Mouse (Mus musculus) neural tube, embryonic 11.5 days (tissue): ENCODE measurements around the gene Psmd5. TPM values are rescaled to one million over a fixed set of nuclear protein-coding genes. Genes with fewer than 3 reads are reported as not detected.
A peak's percentile ranks its signal among the peaks of the same experiment; 100 is the strongest.

Source experiments
- ATAC-seq: fragments of 200-750 bp; cut with Nextera tagmentation; 2 replicates; pipeline ENCODE4 v1.8.0; 2017; ENCODE audit warnings: moderate number of reproducible peaks, mild to moderate bottlenecking, moderate TSS enrichment, moderate library complexity; ENCODE audit not compliant: insufficient read depth, low FRiP score, low TSS enrichment
- DNase-seq: peaks from one replicate; pipeline ENCODE4 v3.0.0-alpha.2; 2015; ENCODE audit warnings: low spot score
- H3K27ac ChIP-seq: fragments of 300-500 bp; sonication (generic); 2 replicates; pipeline ENCODE4 v1.5.1; 2014; ENCODE audit warnings: low read depth, mild to moderate bottlenecking, low read length
- H3K27me3 ChIP-seq: fragments of 300-500 bp; sonication (generic); 2 replicates; pipeline ENCODE4 v1.6.1; 2014; ENCODE audit warnings: mild to moderate bottlenecking, low read length, mixed read lengths; ENCODE audit not compliant: control insufficient read depth, insufficient read depth
- H3K36me3 ChIP-seq: fragments of 300-500 bp; sonication (generic); 2 replicates; pipeline ENCODE4 v1.6.1; 2014; ENCODE audit warnings: mild to moderate bottlenecking, low read length, moderate library complexity, mixed read lengths; ENCODE audit not compliant: control insufficient read depth, insufficient read depth
- H3K4me1 ChIP-seq: fragments of 300-500 bp; sonication (generic); 2 replicates; pipeline ENCODE4 v1.6.1; 2014; ENCODE audit warnings: low read length, mixed read lengths; ENCODE audit not compliant: control insufficient read depth, insufficient read depth
- H3K4me2 ChIP-seq: fragments of 300-500 bp; sonication (generic); 2 replicates; pipeline ENCODE4 v1.6.1; 2014; ENCODE audit warnings: low read depth, mild to moderate bottlenecking, moderate library complexity
- H3K4me3 ChIP-seq: fragments of 300-500 bp; sonication (generic); 2 replicates; pipeline ENCODE4 v1.5.1; 2014; ENCODE audit warnings: low read depth, low read length
- H3K9ac ChIP-seq: fragments of 300-500 bp; sonication (generic); 2 replicates; pipeline ENCODE4 v1.6.1; 2014; ENCODE audit warnings: mild to moderate bottlenecking, low read length
- H3K9me3 ChIP-seq: fragments of 300-500 bp; sonication (generic); 2 replicates; pipeline ENCODE4 v1.6.1; 2016; ENCODE audit warnings: low read length; ENCODE audit not compliant: control insufficient read depth
- WGBS: fragments of 180-500 bp; shearing (Covaris S2); extraction: QIAGEN DNeasy Blood & Tissue Kit; methylation state at CpG from one replicate; pipeline ENCODE4 v1.1.7; 2014; 5-methylcytosine and 5-hydroxymethylcytosine counted together
- polyA plus RNA-seq: library from polyadenylated mRNA; unstranded; fragments of >200 nt; fragmentation: Nextera tagmentation; extraction: Ambion mirVana; gene quantifications from 2 replicates; pipeline ENCODE4 v1.2.1, GENCODE M21; 2014

Psmd5 gene
- polyA plus RNA-seq = 130 and 133 TPM in 2 replicates

GRCm38 (mm10) chr2:34874816-34875345, at the start of gene Psmd5:
Gene Psmd5 (minus strand): TSS chr2:34874968.
- Histone ChIP-seq H3K4me3 (no peak within 1 kb of the TSS; the same call in 1 of the 2 replicates), H3K9ac (no peak within 1 kb of the TSS), H3K4me1 (peaks cover 4% of the 10 kb centered on the region), H3K9me3 (no peaks in the 10 kb centered on the region), H3K4me2 (peak within 1 kb of the TSS; percentile 15; the same call in 1 of the 2 replicates), H3K27ac (no peak within 1 kb of the TSS), H3K27me3 (peaks cover 9% of the 10 kb centered on the region), H3K36me3 (no peaks in the 10 kb centered on the region)
- 14% methylated on average over 8 of the region's 8 CpGs for WGBS
- DNase-seq = no peak
- no peak for ATAC-seq

- no peak for DNase-seq
Measured at GRCm38 (mm10) chr2:34922729-34923128, 48.0 kb upstream of the Psmd5 start.

DNA sequence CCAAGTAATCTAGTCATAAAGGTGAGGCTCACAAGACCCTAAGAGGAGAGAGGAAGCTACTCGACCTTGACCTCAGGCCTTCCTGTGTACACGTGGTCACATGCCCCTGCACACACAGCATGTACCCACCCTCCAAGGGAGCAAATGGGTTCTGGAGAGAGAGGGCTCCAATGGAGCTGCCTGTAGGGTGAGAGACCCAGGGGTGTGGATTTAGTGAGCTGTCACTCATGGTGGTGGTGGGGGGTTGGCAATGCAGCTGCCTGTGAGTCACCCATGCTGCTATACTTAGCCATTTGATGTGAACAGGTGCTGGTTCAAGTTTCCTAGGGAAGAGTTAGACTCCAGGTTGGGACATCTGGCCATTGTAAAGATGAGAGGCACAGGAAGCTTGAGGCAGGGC, 45.4 kb upstream of the Psmd5 start:
- H3K9me3 ChIP-seq = no peaks in the 10 kb centered on the region
- no peak for ATAC-seq
- H3K4me2 ChIP-seq = no peak overlapping the region
- no peak overlapping the region for H3K4me3 ChIP-seq
- no peak overlapping the region for H3K9ac ChIP-seq
- no peak overlapping the region for H3K27ac ChIP-seq
- H3K27me3 ChIP-seq = no peaks in the 10 kb centered on the region; the same call in 1 of the 2 replicates
- WGBS = 64% methylated on average over 2 of the region's 2 CpGs
- H3K4me1 ChIP-seq = no peaks in the 10 kb centered on the region
- H3K36me3 ChIP-seq = no peaks in the 10 kb centered on the region
- no peak for DNase-seq

More at GRCm38 (mm10) chr2:34922729-34923128, 48.0 kb upstream of the Psmd5 start:
- WGBS = 25% methylated on average over 2 of the region's 2 CpGs
- Histone ChIP-seq H3K9me3 (no peaks in the 10 kb centered on the region), H3K4me3 (no peak overlapping the region), H3K27me3 (no peaks in the 10 kb centered on the region), H3K4me1 (no peaks in the 10 kb centered on the region), H3K9ac (no peak overlapping the region), H3K27ac (no peak overlapping the region), H3K4me2 (no peak overlapping the region), H3K36me3 (no peaks in the 10 kb centered on the region)
- ATAC-seq = no peak

DNA sequence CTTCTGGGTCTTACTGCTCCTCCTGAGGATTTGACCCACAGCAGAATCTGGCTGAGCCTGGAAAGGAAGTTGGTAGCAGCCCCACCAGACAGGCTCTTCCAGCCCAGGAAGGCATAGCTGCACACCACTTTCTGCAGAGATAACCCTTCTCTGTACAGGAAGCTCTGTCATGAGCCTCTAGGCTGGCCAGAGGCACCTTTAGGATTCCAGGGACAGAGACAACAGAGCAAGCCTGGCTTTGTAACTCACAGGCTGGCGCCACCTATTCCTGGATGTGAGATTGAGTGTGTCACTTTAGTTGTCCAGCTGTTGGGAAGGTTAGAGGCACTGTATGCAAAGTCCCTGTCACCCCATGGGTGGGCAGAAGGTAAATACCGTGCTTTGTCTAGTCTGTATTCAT, 40.3 kb upstream of the Psmd5 start:
- Histone ChIP-seq H3K9me3 (no peaks in the 10 kb centered on the region), H3K9ac (no peak overlapping the region), H3K4me2 (no peak overlapping the region; the same call in 1 of the 2 replicates), H3K27ac (no peak overlapping the region), H3K4me1 (peaks cover 6% of the 10 kb centered on the region; the same call in 1 of the 2 replicates), H3K36me3 (no peaks in the 10 kb centered on the region), H3K4me3 (no peak overlapping the region), H3K27me3 (peaks cover 38% of the 10 kb centered on the region)
- DNase-seq (no peak), ATAC-seq (no peak)
- 50% methylated on average over 2 of the region's 2 CpGs for WGBS

- no peak overlapping the region for H3K9ac ChIP-seq
- 12% methylated on average over 2 of the region's 2 CpGs for WGBS
- DNase-seq (no peak), ATAC-seq (no peak)
- no peaks in the 10 kb centered on the region for H3K9me3 ChIP-seq
- H3K36me3 ChIP-seq = no peaks in the 10 kb centered on the region
- no peak overlapping the region; the same call in 1 of the 2 replicates for H3K4me2 ChIP-seq
- H3K27me3 ChIP-seq = peaks cover 38% of the 10 kb centered on the region
- no peak overlapping the region for H3K4me3 ChIP-seq
- H3K4me1 ChIP-seq = peaks cover 6% of the 10 kb centered on the region; the same call in 1 of the 2 replicates
- no peak overlapping the region for H3K27ac ChIP-seq
Measured at GRCm38 (mm10) chr2:34914823-34915082, 40.0 kb upstream of the Psmd5 start.

DNA sequence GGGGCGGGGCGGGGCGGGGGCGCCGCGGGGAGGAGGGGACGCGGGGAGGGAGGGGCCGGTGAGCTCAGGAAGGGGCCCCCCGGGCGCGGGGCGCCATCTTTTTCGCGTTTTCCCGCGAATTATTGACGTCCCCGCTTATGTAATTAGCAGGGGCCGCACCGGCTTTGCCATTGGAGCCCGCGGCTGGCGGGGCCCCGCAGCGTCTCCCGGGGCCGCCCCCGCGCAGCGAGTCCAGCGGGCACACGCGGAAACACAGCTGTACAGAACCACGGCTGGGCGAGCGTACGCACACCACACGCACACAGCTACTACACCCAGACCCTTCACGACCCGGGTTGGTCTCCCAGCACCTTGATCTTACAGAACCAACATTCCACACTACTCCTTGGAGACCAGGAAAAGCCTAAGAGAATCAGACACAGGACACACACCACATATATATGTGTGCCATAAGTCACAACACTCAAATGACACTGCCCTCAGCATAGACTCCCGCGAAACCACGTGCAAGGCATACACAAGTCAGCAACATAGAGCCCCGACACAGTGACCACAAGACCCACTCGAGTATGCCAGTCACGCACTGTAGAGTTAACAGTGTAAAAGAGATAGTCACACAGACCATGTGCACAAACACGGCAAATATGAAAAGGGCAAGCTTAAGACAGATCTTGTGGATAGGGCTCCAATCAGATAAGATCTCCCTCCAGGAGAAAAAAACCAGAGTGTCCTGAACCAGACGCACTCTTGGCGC, 39.5 kb upstream of the Psmd5 start:
- 5% methylated on average over 42 of the region's 50 CpGs for WGBS
- Histone ChIP-seq H3K4me1 (peaks cover 6% of the 10 kb centered on the region; the same call in 1 of the 2 replicates), H3K27ac (no peak overlapping the region), H3K4me3 (peak overlapping the region; percentile 61), H3K27me3 (peaks cover 38% of the 10 kb centered on the region), H3K36me3 (no peaks in the 10 kb centered on the region), H3K4me2 (peak overlapping the region; percentile 94), H3K9me3 (no peaks in the 10 kb centered on the region), H3K9ac (peak overlapping the region; percentile 57)
- DNase-seq (peak; percentile 30), ATAC-seq (peak; percentile 45)

DNA sequence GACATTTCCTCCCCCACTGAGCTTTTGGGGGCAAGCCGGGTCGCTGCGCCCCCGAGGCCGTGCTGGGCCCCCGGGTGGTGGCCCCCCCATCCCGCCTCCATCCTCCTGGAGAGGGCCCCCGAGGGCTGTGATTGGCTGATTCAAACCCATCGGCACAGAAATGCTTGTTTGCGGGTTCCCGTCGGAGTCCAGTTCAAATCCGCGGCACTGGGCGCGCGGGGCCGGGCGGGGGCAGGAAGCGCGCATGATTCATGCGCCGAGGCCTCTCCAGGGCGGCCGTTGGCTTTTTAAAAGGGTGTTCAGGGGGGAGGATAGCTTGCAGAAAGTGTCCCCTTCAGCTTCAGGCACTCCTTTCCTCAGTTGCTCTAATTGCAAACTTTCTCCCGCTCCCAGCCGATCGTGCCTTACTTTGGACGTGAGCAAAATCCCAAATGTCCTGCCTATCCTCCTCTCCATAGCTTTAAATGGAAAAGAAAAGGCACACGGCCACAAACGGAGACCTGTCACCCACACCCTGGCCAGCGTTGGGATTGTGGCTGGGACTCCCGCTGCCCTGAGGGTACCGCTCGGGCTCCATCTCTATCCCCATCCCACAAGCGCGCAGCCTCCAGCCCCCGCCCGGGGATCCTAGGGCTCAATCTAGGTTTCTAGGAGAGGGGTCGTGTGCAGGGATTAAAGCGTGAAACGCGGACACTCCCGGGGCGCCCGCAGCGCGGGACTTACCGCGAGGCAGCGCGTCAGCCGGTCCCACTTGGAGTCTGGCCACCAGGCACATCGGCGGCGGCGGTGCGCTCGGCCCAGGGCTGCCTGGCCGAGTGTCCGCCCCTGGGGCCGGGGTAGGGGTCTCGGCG, 38.7 kb upstream of the Psmd5 start, which contains the start of gene Phf19:
Gene Phf19, minus strand, starts transcription at position 809 of the 851 bp plus-strand sequence.
- WGBS = under 1% methylated on average over 59 of the region's 64 CpGs
- Histone ChIP-seq H3K4me3 (peak within 1 kb of the TSS; percentile 61), H3K36me3 (no peaks in the 10 kb centered on the region), H3K4me2 (peak within 1 kb of the TSS; percentile 94), H3K9ac (peak within 1 kb of the TSS; percentile 57), H3K27ac (no peak within 1 kb of the TSS), H3K27me3 (peaks cover 38% of the 10 kb centered on the region), H3K4me1 (peaks cover 6% of the 10 kb centered on the region; the same call in 1 of the 2 replicates), H3K9me3 (no peaks in the 10 kb centered on the region)
- DNase-seq = peak; percentile 45
- ATAC-seq = peak; percentile 53

- no peak overlapping the region; the same call in 1 of the 2 replicates for H3K4me2 ChIP-seq
- H3K27me3 ChIP-seq = peaks cover 38% of the 10 kb centered on the region
- 39% methylated on average over 7 of the region's 7 CpGs for WGBS
- DNase-seq = no peak
- H3K9me3 ChIP-seq = no peaks in the 10 kb centered on the region
- ATAC-seq = no peak
- no peak overlapping the region; the same call in 1 of the 2 replicates for H3K4me3 ChIP-seq
- H3K9ac ChIP-seq = no peak overlapping the region
- H3K4me1 ChIP-seq = peaks cover 6% of the 10 kb centered on the region; the same call in 1 of the 2 replicates
- H3K27ac ChIP-seq = no peak overlapping the region
- H3K36me3 ChIP-seq = no peaks in the 10 kb centered on the region
Measured at GRCm38 (mm10) chr2:34912613-34913012, 37.8 kb upstream of the Psmd5 start.
